22 mouse cellular contexts compared by ENCODE assay signal in the genomic region with DNA sequence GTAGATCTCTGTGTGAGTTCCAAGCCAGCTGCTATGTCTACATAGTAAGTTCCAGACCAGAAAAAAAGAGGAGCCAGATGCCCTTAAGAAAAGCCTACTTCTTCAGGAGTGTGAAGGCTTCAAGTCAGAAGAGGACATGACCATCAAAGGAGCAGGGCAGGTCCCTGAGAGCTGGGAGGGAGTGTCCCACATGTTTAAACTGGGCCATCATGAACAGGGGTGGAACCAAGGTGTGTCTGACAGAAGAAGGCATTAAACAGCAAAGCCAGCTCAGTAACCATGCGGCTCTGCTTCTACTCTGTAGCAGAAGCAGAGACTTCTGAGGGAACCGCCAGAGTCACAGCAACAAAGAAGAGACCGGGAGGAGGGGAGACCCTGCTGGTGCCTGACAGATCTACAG. TPM values are rescaled to one million over a fixed set of nuclear protein-coding genes. Genes with fewer than 3 reads are reported as not detected.
A peak's percentile ranks its signal among the peaks of the same experiment; 100 is the strongest.
DNase-seq lines count a peak whose midpoint lies in the region; ATAC-seq and TF ChIP-seq lines count a peak whose summit lies in the region.
"Had no signal": no experiment of that assay in that cellular context is flagged by ENCODE, and none has a peak within 500 bp of the region (broad histone marks: within the 10 kb centered on the region; RNA-seq: fewer than 3 reads in every experiment).

No protein-coding gene starts in this region.

- no peak overlapping the region for H3K4me2 ChIP-seq in kidney, postnatal 0 days (ENCODE audit: low read length)
- H3K4me2 ChIP-seq in stomach, postnatal 0 days (replicated peaks; ENCODE audit: low read depth): no peak overlapping the region; the same call in 1 of the 2 replicates
- H3K4me2 ChIP-seq: forebrain, embryonic 13.5 days; hindbrain, embryonic 12.5 days had no signal

- no peak overlapping the region for H3K4me3 ChIP-seq in kidney, postnatal 0 days (replicated peaks; ENCODE audit: low read depth, low read length)
- H3K4me3 ChIP-seq in stomach, postnatal 0 days (ENCODE audit: low read depth, low read length): no peak overlapping the region
- H3K4me3 ChIP-seq: embryonic facial prominence, embryonic 10.5 days; forebrain, embryonic 13.5 days; heart, embryonic 10.5 days; hindbrain, embryonic 12.5 days had no signal

- H3K4me1 ChIP-seq in kidney, postnatal 0 days (replicated peaks; ENCODE audit: insufficient read depth, low read length): no peaks in the 10 kb centered on the region
- H3K4me1 ChIP-seq in stomach, postnatal 0 days (replicated peaks; ENCODE audit: control insufficient read depth, insufficient read depth): no peaks in the 10 kb centered on the region
- H3K4me1 ChIP-seq: embryonic facial prominence, embryonic 10.5 days; forebrain, embryonic 13.5 days; heart, embryonic 10.5 days; hindbrain, embryonic 12.5 days had no signal

- TF ChIP-seq CTCF in kidney, postnatal 0 days (IDR thresholded peaks at IDR 0.05; ENCODE audit: low read depth): no peak
- no peak for TF ChIP-seq CTCF in stomach, postnatal 0 days (IDR thresholded peaks at IDR 0.05; ENCODE audit: low read depth)

- WGBS in kidney, postnatal 0 days: 47% methylated on average over 3 of the region's 3 CpGs
- WGBS in stomach, postnatal 0 days: 22% methylated on average over 3 of the region's 3 CpGs

- peak; percentile 11 for DNase-seq in kidney, postnatal 0 days (ENCODE audit: low spot score)
- no peak for DNase-seq in kidney, postnatal 25 days
- peak; percentile 39 for DNase-seq in CD4-positive helper T cell, adult 2 months (ENCODE audit: low read depth, low spot score)
- DNase-seq in ZHBTc4 (ENCODE audit: low read depth, low spot score): peak; percentile 46
- no peak for DNase-seq in stomach, postnatal 0 days (ENCODE audit: low spot score)
- DNase-seq in MN1 (ENCODE audit: low spot score): no peak
- DNase-seq in lung, postnatal 36 days: no peak
- DNase-seq: adrenal gland, adult 8-10 months; adrenal gland, postnatal 36 days; cerebellum, adult 2 months; cerebellum, postnatal 10 days; forebrain, postnatal 0 days; heart, adult 18-20 months; heart, postnatal 10 days; heart, postnatal 4 days had no signal

- no peaks in the 10 kb centered on the region for H3K9me3 ChIP-seq in kidney, postnatal 0 days (replicated peaks; ENCODE audit: low read length)
- no peaks in the 10 kb centered on the region for H3K9me3 ChIP-seq in stomach, postnatal 0 days (ENCODE audit: control insufficient read depth, low read length)
- H3K9me3 ChIP-seq: embryonic facial prominence, embryonic 10.5 days; forebrain, embryonic 13.5 days; heart, embryonic 10.5 days; hindbrain, embryonic 12.5 days had no signal

- H3K36me3 ChIP-seq in kidney, postnatal 0 days (ENCODE audit: insufficient read depth, low read length): no peaks in the 10 kb centered on the region
- H3K36me3 ChIP-seq in stomach, postnatal 0 days (ENCODE audit: control insufficient read depth, insufficient read depth, low read length): no peaks in the 10 kb centered on the region
- H3K36me3 ChIP-seq: embryonic facial prominence, embryonic 10.5 days; heart, embryonic 10.5 days; hindbrain, embryonic 12.5 days had no signal

- H3K27me3 ChIP-seq in kidney, postnatal 0 days (ENCODE audit: insufficient read depth, low read length): no peaks in the 10 kb centered on the region
- H3K27me3 ChIP-seq in stomach, postnatal 0 days (ENCODE audit: control insufficient read depth, insufficient read depth, low read length): no peaks in the 10 kb centered on the region
- H3K27me3 ChIP-seq: forebrain, embryonic 13.5 days; hindbrain, embryonic 12.5 days had no signal

- no peak overlapping the region for H3K27ac ChIP-seq in kidney, postnatal 0 days
- peak overlapping the region; percentile 53; the same call in 1 of the 2 replicates for H3K27ac ChIP-seq in stomach, postnatal 0 days (replicated peaks)
- H3K27ac ChIP-seq: embryonic facial prominence, embryonic 10.5 days; forebrain, embryonic 13.5 days; heart, embryonic 10.5 days; hindbrain, embryonic 12.5 days had no signal

- TF ChIP-seq EP300 in stomach, postnatal 0 days (optimal IDR thresholded peaks at IDR 0.05): no peak

- ATAC-seq in kidney, postnatal 0 days (replicated peaks; ENCODE audit: low FRiP score, low read depth): no peak
- ATAC-seq in stomach, postnatal 0 days (ENCODE audit: low FRiP score, low TSS enrichment): peak; percentile 62; the same call in 1 of the 2 replicates
- ATAC-seq in frontal cortex, adult (ENCODE audit: low TSS enrichment): no peak
- ATAC-seq: forebrain, embryonic 13.5 days; forebrain, postnatal 0 days; hindbrain, embryonic 16.5 days; Patski had no signal

- no peak overlapping the region for H3K9ac ChIP-seq in kidney, postnatal 0 days (ENCODE audit: low read depth, low read length)
- no peak overlapping the region for H3K9ac ChIP-seq in stomach, postnatal 0 days (ENCODE audit: low read length)
- H3K9ac ChIP-seq: forebrain, embryonic 13.5 days; forebrain, postnatal 0 days; hindbrain, embryonic 12.5 days had no signal

RNA-seq across cellular contexts. Expression of a gene that starts 21.2 kb away (rescaled TPM):
- polyA plus RNA-seq in kidney, postnatal 0 days (2015; fragmentation: Nextera tagmentation; extraction: Ambion mirVana): 79.2 and 85.8 TPM in 2 replicates
- 88.7 and 103 TPM in 2 replicates for polyA plus RNA-seq in stomach, postnatal 0 days (2015; fragmentation: Nextera tagmentation; extraction: Ambion mirVana)

RNA-seq across cellular contexts. Expression of a gene that starts 46.3 kb away (rescaled TPM):
- 0.56 and 0.76 TPM in 2 replicates for polyA plus RNA-seq in kidney, postnatal 0 days (2015; fragmentation: Nextera tagmentation; extraction: Ambion mirVana)
- 0.24 and 0.50 TPM in 2 replicates for polyA plus RNA-seq in stomach, postnatal 0 days (2015; fragmentation: Nextera tagmentation; extraction: Ambion mirVana)

RNA-seq across cellular contexts. Expression of a gene that starts 47.4 kb away (rescaled TPM):
- polyA plus RNA-seq in kidney, postnatal 0 days (2015; fragmentation: Nextera tagmentation; extraction: Ambion mirVana): 33.8 and 34.0 TPM in 2 replicates
- polyA plus RNA-seq in stomach, postnatal 0 days (2015; fragmentation: Nextera tagmentation; extraction: Ambion mirVana): 31.4 and 33.4 TPM in 2 replicates

Comparison
In these comparisons a context has a peak if more than half of its experiments do, and no peak if none do; other contexts are left out.
1. DNase-seq: peak in kidney, postnatal 0 days (single experiment), CD4-positive helper T cell, adult 2 months (single experiment) and ZHBTc4 (single experiment); none in kidney, postnatal 25 days (0 of 2), stomach, postnatal 0 days (single experiment), MN1 (single experiment) and lung, postnatal 36 days (single experiment).